Mouse (Mus musculus): ENCODE measurements around the gene Gucy2c. TPM values are rescaled to one million over a fixed set of nuclear protein-coding genes. Genes with fewer than 3 reads are reported as not detected.

The Gucy2c gene
- polyA plus RNA-seq, 1 experiment from 2014 or later, result 0.11 TPM

GRCm38 (mm10) chr6:136662063-136662462, 119.5 kb downstream of the Gucy2c start:
- ATAC-seq (replicated peaks; ENCODE audit: low FRiP score, low read depth), result no peak
- H3K9ac ChIP-seq (ENCODE audit: low read depth, low read length), result no peak overlapping the region
- no peak overlapping the region for H3K27ac ChIP-seq
- peak overlapping the region; percentile 57 for H3K4me2 ChIP-seq (ENCODE audit: low read length)
- no peaks in the 10 kb centered on the region for H3K4me1 ChIP-seq (replicated peaks; ENCODE audit: insufficient read depth, low read length)
- TF ChIP-seq CTCF (IDR thresholded peaks at IDR 0.05; ENCODE audit: low read depth), result no peak
- no peaks in the 10 kb centered on the region for H3K9me3 ChIP-seq (replicated peaks; ENCODE audit: low read length)
- WGBS, result 40% methylated on average over 11 of the region's 11 CpGs
- no peak for DNase-seq (ENCODE audit: low spot score)
- H3K27me3 ChIP-seq (ENCODE audit: insufficient read depth, low read length), result no peaks in the 10 kb centered on the region
- peak overlapping the region; percentile 23; the same call in 1 of the 2 replicates for H3K4me3 ChIP-seq (replicated peaks; ENCODE audit: low read depth, low read length)
- H3K36me3 ChIP-seq (ENCODE audit: insufficient read depth, low read length), result no peaks in the 10 kb centered on the region

- WGBS, result 4% methylated on average over 19 of the region's 19 CpGs
- ATAC-seq (replicated peaks; ENCODE audit: low FRiP score, low read depth), result no peak; the same call in 1 of the 2 replicates
- H3K27ac ChIP-seq, result no peak within 1 kb of the TSS
- DNase-seq (ENCODE audit: low spot score), result peak; percentile 25
- peak within 1 kb of the TSS; percentile 57 for H3K4me2 ChIP-seq (ENCODE audit: low read length)
- no peaks in the 10 kb centered on the region for H3K9me3 ChIP-seq (replicated peaks; ENCODE audit: low read length)
- no peaks in the 10 kb centered on the region for H3K27me3 ChIP-seq (ENCODE audit: insufficient read depth, low read length)
- no peaks in the 10 kb centered on the region for H3K36me3 ChIP-seq (ENCODE audit: insufficient read depth, low read length)
- no peaks in the 10 kb centered on the region for H3K4me1 ChIP-seq (replicated peaks; ENCODE audit: insufficient read depth, low read length)
- H3K4me3 ChIP-seq (replicated peaks; ENCODE audit: low read depth, low read length), result peak within 1 kb of the TSS; percentile 23; the same call in 1 of the 2 replicates
- peak within 1 kb of the TSS; percentile 49; the same call in 1 of the 2 replicates for H3K9ac ChIP-seq (ENCODE audit: low read depth, low read length)
- TF ChIP-seq CTCF (IDR thresholded peaks at IDR 0.05; ENCODE audit: low read depth), result no peak
These were observed 119.9 kb downstream of the Gucy2c start, which contains the start of gene Plbd1 for GRCm38 (mm10) chr6:136661706-136662016. Gene Plbd1, minus strand, starts transcription at chr6:136661928.

- H3K9ac ChIP-seq (ENCODE audit: low read depth, low read length), result peak overlapping the region; percentile 49; the same call in 1 of the 2 replicates
- H3K4me2 ChIP-seq (ENCODE audit: low read length), result peak overlapping the region; percentile 57
- 26% methylated on average over 34 of the region's 34 CpGs for WGBS
- H3K27ac ChIP-seq, result no peak overlapping the region
- H3K4me1 ChIP-seq (replicated peaks; ENCODE audit: insufficient read depth, low read length), result no peaks in the 10 kb centered on the region
- no peak for ATAC-seq (replicated peaks; ENCODE audit: low FRiP score, low read depth)
- H3K4me3 ChIP-seq (replicated peaks; ENCODE audit: low read depth, low read length), result peak overlapping the region; percentile 23; the same call in 1 of the 2 replicates
- TF ChIP-seq CTCF (IDR thresholded peaks at IDR 0.05; ENCODE audit: low read depth), result no peak
- no peaks in the 10 kb centered on the region for H3K36me3 ChIP-seq (ENCODE audit: insufficient read depth, low read length)
- DNase-seq (ENCODE audit: low spot score), result no peak
- no peaks in the 10 kb centered on the region for H3K27me3 ChIP-seq (ENCODE audit: insufficient read depth, low read length)
- H3K9me3 ChIP-seq (replicated peaks; ENCODE audit: low read length), result no peaks in the 10 kb centered on the region
These were observed 120.5 kb downstream of the Gucy2c start for GRCm38 (mm10) chr6:136660831-136661705.

- Histone ChIP-seq H3K36me3 (ENCODE audit: insufficient read depth, low read length) (no peaks in the 10 kb centered on the region), H3K27ac (no peak overlapping the region), H3K27me3 (ENCODE audit: insufficient read depth, low read length) (no peaks in the 10 kb centered on the region), H3K9ac (ENCODE audit: low read depth, low read length) (no peak overlapping the region), H3K4me2 (ENCODE audit: low read length) (no peak overlapping the region), H3K9me3 (replicated peaks; ENCODE audit: low read length) (no peaks in the 10 kb centered on the region), H3K4me1 (replicated peaks; ENCODE audit: insufficient read depth, low read length) (no peaks in the 10 kb centered on the region), H3K4me3 (replicated peaks; ENCODE audit: low read depth, low read length) (no peak overlapping the region)
- WGBS, result 92% methylated on average over 9 of the region's 9 CpGs
- no peak for ATAC-seq (replicated peaks; ENCODE audit: low FRiP score, low read depth)
- no peak for TF ChIP-seq CTCF (IDR thresholded peaks at IDR 0.05; ENCODE audit: low read depth)
- DNase-seq (ENCODE audit: low spot score), result no peak
These were observed 122.3 kb downstream of the Gucy2c start for GRCm38 (mm10) chr6:136659226-136659625.

GRCm38 (mm10) chr6:136658303-136658702, 123.3 kb downstream of the Gucy2c start:
- H3K9ac ChIP-seq (ENCODE audit: low read depth, low read length), result no peak overlapping the region
- H3K4me2 ChIP-seq (ENCODE audit: low read length), result no peak overlapping the region
- H3K27me3 ChIP-seq (ENCODE audit: insufficient read depth, low read length), result no peaks in the 10 kb centered on the region
- WGBS, result 67% methylated on average over 4 of the region's 4 CpGs
- no peak for TF ChIP-seq CTCF (IDR thresholded peaks at IDR 0.05; ENCODE audit: low read depth)
- no peak for DNase-seq (ENCODE audit: low spot score)
- no peaks in the 10 kb centered on the region for H3K4me1 ChIP-seq (replicated peaks; ENCODE audit: insufficient read depth, low read length)
- no peak for ATAC-seq (replicated peaks; ENCODE audit: low FRiP score, low read depth)
- H3K27ac ChIP-seq, result no peak overlapping the region
- no peak overlapping the region for H3K4me3 ChIP-seq (replicated peaks; ENCODE audit: low read depth, low read length)
- no peaks in the 10 kb centered on the region for H3K9me3 ChIP-seq (replicated peaks; ENCODE audit: low read length)
- H3K36me3 ChIP-seq (ENCODE audit: insufficient read depth, low read length), result no peaks in the 10 kb centered on the region

GRCm38 (mm10) chr6:136655786-136656185, 125.8 kb downstream of the Gucy2c start:
- WGBS, result 65% methylated on average over 11 of the region's 11 CpGs
- H3K27me3 ChIP-seq (ENCODE audit: insufficient read depth, low read length), result no peaks in the 10 kb centered on the region
- H3K9me3 ChIP-seq (replicated peaks; ENCODE audit: low read length), result no peaks in the 10 kb centered on the region
- no peaks in the 10 kb centered on the region for H3K36me3 ChIP-seq (ENCODE audit: insufficient read depth, low read length)
- 0 out of 2 replicates have a peak overlapping the region, but pooled peaks have one; percentile 19 for H3K27ac ChIP-seq
- H3K9ac ChIP-seq (ENCODE audit: low read depth, low read length), result no peak overlapping the region
- H3K4me2 ChIP-seq (ENCODE audit: low read length), result 0 out of 2 replicates have a peak overlapping the region, but pooled peaks have one; percentile 13
- no peaks in the 10 kb centered on the region for H3K4me1 ChIP-seq (replicated peaks; ENCODE audit: insufficient read depth, low read length)
- no peak for TF ChIP-seq CTCF (IDR thresholded peaks at IDR 0.05; ENCODE audit: low read depth)
- ATAC-seq (replicated peaks; ENCODE audit: low FRiP score, low read depth) (peak; percentile 29; the same call in 1 of the 2 replicates), DNase-seq (ENCODE audit: low spot score) (peak; percentile 53)
- no peak overlapping the region for H3K4me3 ChIP-seq (replicated peaks; ENCODE audit: low read depth, low read length)
